Mouse (Mus musculus) ES-Bruce4 (cell line): ENCODE measurements around the gene Samd11.

ENCODE experiments used
- CTCF ChIP-seq: IDR thresholded peaks from one replicate; pipeline ENCODE4 v1.8.1; 2011; ENCODE audit warnings: low read depth, low read length
- POLR2A ChIP-seq: IDR thresholded peaks from one replicate; pipeline ENCODE4 v1.8.1; 2011; ENCODE audit warnings: low read length; ENCODE audit not compliant: insufficient read depth

GRCm38 (mm10) chr4:156197829-156198205, 57.6 kb downstream of the Samd11 start:
- TF ChIP-seq CTCF (no peak), POLR2A (no peak)
